Mouse (Mus musculus) layer of hippocampus, adult 8-10 months (tissue): Measurements from ENCODE around the gene Uba2. TPM values are rescaled to one million over a fixed set of nuclear protein-coding genes. Genes with fewer than 3 reads are reported as not detected.

ENCODE experiments used
- DNase-seq, 2 experiments: peaks; one replicate each; pipeline ENCODE4 v3.0.0; 2022; ENCODE audit warnings: low spot score in 2 of 2
- total RNA-seq, 4 experiments: library from RNA; stranded (reverse); gene quantifications; 2 replicates each; pipeline ENCODE4 v1.2.4; 2022

The Uba2 gene
- total RNA-seq, 4 experiments from 2014 or later: 81.8 to 91.5 (median 88.2) TPM

DNA sequence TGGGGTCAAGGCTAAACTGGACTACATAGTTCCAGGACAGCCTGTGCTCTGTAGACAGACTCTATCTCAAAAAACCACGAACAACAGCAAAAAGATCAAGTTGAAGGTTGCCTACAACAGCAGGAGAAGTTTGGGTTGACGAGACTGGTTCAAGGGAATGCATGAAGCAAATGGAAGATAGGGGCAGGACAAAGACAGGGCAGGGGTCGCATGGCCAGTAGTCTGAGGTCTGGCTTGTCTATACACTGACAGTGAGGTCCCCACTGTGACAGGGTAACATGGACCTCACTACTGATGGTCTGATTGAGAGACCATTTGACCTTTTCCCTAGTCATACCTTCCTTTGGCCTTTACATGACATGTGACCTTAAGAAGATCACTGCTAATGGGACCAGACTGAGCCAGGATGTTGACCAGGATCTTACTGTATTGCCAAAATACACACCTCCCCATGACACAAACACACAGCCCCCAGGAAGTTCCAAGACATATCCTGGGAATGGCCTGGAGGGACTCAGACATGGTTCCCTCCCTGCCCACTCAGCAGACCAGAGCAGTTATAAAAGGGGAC lies 74.4 kb downstream of the Uba2 start, which contains the start of gene Scgb1b30:
Scgb1b30 (plus strand) TSS at position 521 of the 571 bp plus-strand sequence.
- no peak for DNase-seq

Other genes with a start within 250 kb of the Uba2 start
- gene Scgb2b26, start 224.6 kb downstream of the Uba2 start, total RNA-seq: not detected
- not detected for gene Scgb2b27, start 155.7 kb downstream of the Uba2 start, total RNA-seq
- not detected for gene Scgb1b27, start 148.1 kb downstream of the Uba2 start, total RNA-seq
- gene Scgb1b30, start 74.2 kb downstream of the Uba2 start, total RNA-seq: not detected
- 10 to 100 TPM; 12.5 to 15.4 (median 13.7) TPM for gene Wtip, start 36.3 kb downstream of the Uba2 start, total RNA-seq
- 10 to 100 TPM; 22.8 to 28.3 (median 24.4) TPM for gene Pdcd2l, start 27.1 kb upstream of the Uba2 start, total RNA-seq
- 100 to 1,000 TPM; 765 to 848 (median 808) TPM for gene Gpi1, start 60.7 kb upstream of the Uba2 start, total RNA-seq
- gene Gm6096, start 81.4 kb upstream of the Uba2 start, total RNA-seq: not detected
- gene 4931406P16Rik, start 144.0 kb upstream of the Uba2 start, total RNA-seq: 10 to 100 TPM; 41.2 to 45.6 (median 41.6) TPM
- 10 to 100 TPM; 80.6 to 95.3 (median 90.6) TPM for gene Lsm14a, start 223.7 kb upstream of the Uba2 start, total RNA-seq